Mouse (Mus musculus): ENCODE results near the gene Orai3. TPM values are rescaled to one million over a fixed set of nuclear protein-coding genes. Genes with fewer than 3 reads are reported as not detected.

The Orai3 gene
- 5.9 TPM for polyA plus RNA-seq (2015; fragmentation: Illumina TruSeq; extraction: RNeasy Lipid Tissue Mini Kit (QIAGEN cat#74804); ENCODE audit: insufficient read depth, low read depth, low replicate concordance)

GRCm38 (mm10) chr7:127769651-127770038 is at the start of gene Orai3:
Gene Orai3 (plus strand): TSS chr7:127769815.

GRCm38 (mm10) chr7:127732066-127732465 is 37.5 kb upstream of the Orai3 start, which contains the start of gene Ctf2:
Gene Ctf2 (minus strand): TSS chr7:127732166.

GRCm38 (mm10) chr7:127744366-127745045 is 25.1 kb upstream of the Orai3 start, which contains the start of gene Fbxl19:
Gene Fbxl19 (plus strand): TSS chr7:127744543.

GRCm38 (mm10) chr7:127776426-127776825 is 6.8 kb downstream of the Orai3 start, which contains the start of gene Setd1a:
Gene Setd1a (plus strand): TSS chr7:127776670.

GRCm38 (mm10) chr7:127785308-127785707 is 15.7 kb downstream of the Orai3 start, which contains the start of gene Gm49388:
Gene Gm49388 (plus strand): TSS chr7:127785608.

GRCm38 (mm10) chr7:127800435-127801009 is 30.9 kb downstream of the Orai3 start, which contains the start of gene Hsd3b7:
Gene Hsd3b7 (plus strand): TSS chr7:127800604.

GRCm38 (mm10) chr7:127824176-127824871 is 54.7 kb downstream of the Orai3 start, which contains the start of the genes Stx4a and Stx1b:
Gene Stx4a (plus strand): TSS chr7:127824294.
Gene Stx1b (minus strand): TSS chr7:127824549.

Other genes with a start within 250 kb of the Orai3 start
- not detected for gene Tmem265, start 208.4 kb upstream of the Orai3 start, polyA plus RNA-seq (2015; fragmentation: Illumina TruSeq; extraction: RNeasy Lipid Tissue Mini Kit (QIAGEN cat#74804); ENCODE audit: insufficient read depth, low read depth, low replicate concordance)
- 33.3 TPM for gene Phkg2, start 196.5 kb upstream of the Orai3 start, polyA plus RNA-seq (2015; fragmentation: Illumina TruSeq; extraction: RNeasy Lipid Tissue Mini Kit (QIAGEN cat#74804); ENCODE audit: insufficient read depth, low read depth, low replicate concordance)
- gene Ccdc189, start 181.2 kb upstream of the Orai3 start, polyA plus RNA-seq (2015; fragmentation: Illumina TruSeq; extraction: RNeasy Lipid Tissue Mini Kit (QIAGEN cat#74804); ENCODE audit: insufficient read depth, low read depth, low replicate concordance) = 4.7 TPM
- gene Rnf40, start 181.0 kb upstream of the Orai3 start, polyA plus RNA-seq (2015; fragmentation: Illumina TruSeq; extraction: RNeasy Lipid Tissue Mini Kit (QIAGEN cat#74804); ENCODE audit: insufficient read depth, low read depth, low replicate concordance) = 13.6 TPM
- 3.3 TPM for gene Zfp629, start 154.0 kb upstream of the Orai3 start, polyA plus RNA-seq (2015; fragmentation: Illumina TruSeq; extraction: RNeasy Lipid Tissue Mini Kit (QIAGEN cat#74804); ENCODE audit: insufficient read depth, low read depth, low replicate concordance)
- 12.7 TPM for gene Bcl7c, start 60.9 kb upstream of the Orai3 start, polyA plus RNA-seq (2015; fragmentation: Illumina TruSeq; extraction: RNeasy Lipid Tissue Mini Kit (QIAGEN cat#74804); ENCODE audit: insufficient read depth, low read depth, low replicate concordance)
- gene Ctf1, start 57.1 kb upstream of the Orai3 start, polyA plus RNA-seq (2015; fragmentation: Illumina TruSeq; extraction: RNeasy Lipid Tissue Mini Kit (QIAGEN cat#74804); ENCODE audit: insufficient read depth, low read depth, low replicate concordance) = 1.5 TPM
- not detected for gene Ctf2, start 37.6 kb upstream of the Orai3 start, polyA plus RNA-seq (2015; fragmentation: Illumina TruSeq; extraction: RNeasy Lipid Tissue Mini Kit (QIAGEN cat#74804); ENCODE audit: insufficient read depth, low read depth, low replicate concordance)
- 3.7 TPM for gene Fbxl19, start 25.3 kb upstream of the Orai3 start, polyA plus RNA-seq (2015; fragmentation: Illumina TruSeq; extraction: RNeasy Lipid Tissue Mini Kit (QIAGEN cat#74804); ENCODE audit: insufficient read depth, low read depth, low replicate concordance)
- 5.8 TPM for gene Setd1a, start 6.9 kb downstream of the Orai3 start, polyA plus RNA-seq (2015; fragmentation: Illumina TruSeq; extraction: RNeasy Lipid Tissue Mini Kit (QIAGEN cat#74804); ENCODE audit: insufficient read depth, low read depth, low replicate concordance)
- 1.5 TPM for gene Gm49388, start 15.8 kb downstream of the Orai3 start, polyA plus RNA-seq (2015; fragmentation: Illumina TruSeq; extraction: RNeasy Lipid Tissue Mini Kit (QIAGEN cat#74804); ENCODE audit: insufficient read depth, low read depth, low replicate concordance)
- gene Hsd3b7, start 30.8 kb downstream of the Orai3 start, polyA plus RNA-seq (2015; fragmentation: Illumina TruSeq; extraction: RNeasy Lipid Tissue Mini Kit (QIAGEN cat#74804); ENCODE audit: insufficient read depth, low read depth, low replicate concordance) = 26.3 TPM
- 32.5 TPM for gene Stx4a, start 54.5 kb downstream of the Orai3 start, polyA plus RNA-seq (2015; fragmentation: Illumina TruSeq; extraction: RNeasy Lipid Tissue Mini Kit (QIAGEN cat#74804); ENCODE audit: insufficient read depth, low read depth, low replicate concordance)
- gene Stx1b, start 54.7 kb downstream of the Orai3 start, polyA plus RNA-seq (2015; fragmentation: Illumina TruSeq; extraction: RNeasy Lipid Tissue Mini Kit (QIAGEN cat#74804); ENCODE audit: insufficient read depth, low read depth, low replicate concordance) = 0.92 TPM
- 6.2 TPM for gene Zfp646, start 106.4 kb downstream of the Orai3 start, polyA plus RNA-seq (2015; fragmentation: Illumina TruSeq; extraction: RNeasy Lipid Tissue Mini Kit (QIAGEN cat#74804); ENCODE audit: insufficient read depth, low read depth, low replicate concordance)
- 0.57 TPM for gene Zfp668, start 107.0 kb downstream of the Orai3 start, polyA plus RNA-seq (2015; fragmentation: Illumina TruSeq; extraction: RNeasy Lipid Tissue Mini Kit (QIAGEN cat#74804); ENCODE audit: insufficient read depth, low read depth, low replicate concordance)
- gene Prss53, start 121.2 kb downstream of the Orai3 start, polyA plus RNA-seq (2015; fragmentation: Illumina TruSeq; extraction: RNeasy Lipid Tissue Mini Kit (QIAGEN cat#74804); ENCODE audit: insufficient read depth, low read depth, low replicate concordance) = 34.6 TPM
- gene Gm21974, start 125.6 kb downstream of the Orai3 start, polyA plus RNA-seq (2015; fragmentation: Illumina TruSeq; extraction: RNeasy Lipid Tissue Mini Kit (QIAGEN cat#74804); ENCODE audit: insufficient read depth, low read depth, low replicate concordance) = not detected
- gene Vkorc1, start 125.8 kb downstream of the Orai3 start, polyA plus RNA-seq (2015; fragmentation: Illumina TruSeq; extraction: RNeasy Lipid Tissue Mini Kit (QIAGEN cat#74804); ENCODE audit: insufficient read depth, low read depth, low replicate concordance) = 46.0 TPM
- 50.9 TPM for gene Bckdk, start 134.3 kb downstream of the Orai3 start, polyA plus RNA-seq (2015; fragmentation: Illumina TruSeq; extraction: RNeasy Lipid Tissue Mini Kit (QIAGEN cat#74804); ENCODE audit: insufficient read depth, low read depth, low replicate concordance)
- gene Kat8, start 142.7 kb downstream of the Orai3 start, polyA plus RNA-seq (2015; fragmentation: Illumina TruSeq; extraction: RNeasy Lipid Tissue Mini Kit (QIAGEN cat#74804); ENCODE audit: insufficient read depth, low read depth, low replicate concordance) = 8.2 TPM
- gene Prss8, start 160.3 kb downstream of the Orai3 start, polyA plus RNA-seq (2015; fragmentation: Illumina TruSeq; extraction: RNeasy Lipid Tissue Mini Kit (QIAGEN cat#74804); ENCODE audit: insufficient read depth, low read depth, low replicate concordance) = 37.0 TPM
- 7.1 TPM for gene Prss36, start 176.9 kb downstream of the Orai3 start, polyA plus RNA-seq (2015; fragmentation: Illumina TruSeq; extraction: RNeasy Lipid Tissue Mini Kit (QIAGEN cat#74804); ENCODE audit: insufficient read depth, low read depth, low replicate concordance)
- 87.1 TPM for gene Fus, start 197.6 kb downstream of the Orai3 start, polyA plus RNA-seq (2015; fragmentation: Illumina TruSeq; extraction: RNeasy Lipid Tissue Mini Kit (QIAGEN cat#74804); ENCODE audit: insufficient read depth, low read depth, low replicate concordance)
- gene Pycard, start 224.1 kb downstream of the Orai3 start, polyA plus RNA-seq (2015; fragmentation: Illumina TruSeq; extraction: RNeasy Lipid Tissue Mini Kit (QIAGEN cat#74804); ENCODE audit: insufficient read depth, low read depth, low replicate concordance) = 2.8 TPM
- not detected for gene Trim72, start 234.1 kb downstream of the Orai3 start, polyA plus RNA-seq (2015; fragmentation: Illumina TruSeq; extraction: RNeasy Lipid Tissue Mini Kit (QIAGEN cat#74804); ENCODE audit: insufficient read depth, low read depth, low replicate concordance)

Data from pancreas, adult 10 weeks (tissue).